Mouse (Mus musculus) erythroblast, embryonic 14.5 days (primary cell): ENCODE measurements around the gene Arhgap25.

Experiments
- GATA1 ChIP-seq: IDR thresholded peaks from 2 replicates; pipeline ENCODE4 v1.6.1; 2012; ENCODE audit warnings: low read length, inconsistent platforms, mixed read lengths
- TAL1 ChIP-seq: IDR thresholded peaks from 3 replicates; pipeline ENCODE4 v1.6.1; 2012; ENCODE audit warnings: low read length, inconsistent platforms, mixed read lengths

GRCm38 (mm10) chr6:87581581-87581980 lies 48.5 kb upstream of the Arhgap25 start:
- TF ChIP-seq TAL1 (no peak), GATA1 (no peak)
